Mouse (Mus musculus): ENCODE measurements around the gene St3gal3. TPM values are rescaled to one million over a fixed set of nuclear protein-coding genes. Genes with fewer than 3 reads are reported as not detected.

The St3gal3 gene
- total RNA-seq, 1 experiment from 2014 or later = 6.8 TPM

GRCm38 (mm10) chr4:118042671-118043320, 91.9 kb downstream of the St3gal3 start:
- ATAC-seq (replicated peaks in 1 of 2; ENCODE audit: insufficient read depth in 1 of 2, low FRiP score in 2 of 2, low TSS enrichment in 1 of 2, low read depth in 1 of 2, poor library complexity in 2 of 2, severe bottlenecking in 2 of 2) = no peak

GRCm38 (mm10) chr4:118041145-118041544, 93.6 kb downstream of the St3gal3 start:
- ATAC-seq (replicated peaks in 1 of 2; ENCODE audit: insufficient read depth in 1 of 2, low FRiP score in 2 of 2, low TSS enrichment in 1 of 2, low read depth in 1 of 2, poor library complexity in 2 of 2, severe bottlenecking in 2 of 2) = no peak

GRCm38 (mm10) chr4:118040650-118041049, 94.1 kb downstream of the St3gal3 start:
- no peak for ATAC-seq (replicated peaks in 1 of 2; ENCODE audit: insufficient read depth in 1 of 2, low FRiP score in 2 of 2, low TSS enrichment in 1 of 2, low read depth in 1 of 2, poor library complexity in 2 of 2, severe bottlenecking in 2 of 2)

- no peak for ATAC-seq (replicated peaks in 1 of 2; ENCODE audit: insufficient read depth in 1 of 2, low FRiP score in 2 of 2, low TSS enrichment in 1 of 2, low read depth in 1 of 2, poor library complexity in 2 of 2, severe bottlenecking in 2 of 2)
These were observed 94.8 kb downstream of the St3gal3 start for GRCm38 (mm10) chr4:118039964-118040363.

GRCm38 (mm10) chr4:118038023-118038422, 96.7 kb downstream of the St3gal3 start:
- no peak for ATAC-seq (replicated peaks in 1 of 2; ENCODE audit: insufficient read depth in 1 of 2, low FRiP score in 2 of 2, low TSS enrichment in 1 of 2, low read depth in 1 of 2, poor library complexity in 2 of 2, severe bottlenecking in 2 of 2)

GRCm38 (mm10) chr4:118037406-118037805, 97.3 kb downstream of the St3gal3 start:
- ATAC-seq (replicated peaks in 1 of 2; ENCODE audit: insufficient read depth in 1 of 2, low FRiP score in 2 of 2, low TSS enrichment in 1 of 2, low read depth in 1 of 2, poor library complexity in 2 of 2, severe bottlenecking in 2 of 2) = no peak

- ATAC-seq (replicated peaks in 1 of 2; ENCODE audit: insufficient read depth in 1 of 2, low FRiP score in 2 of 2, low TSS enrichment in 1 of 2, low read depth in 1 of 2, poor library complexity in 2 of 2, severe bottlenecking in 2 of 2) = no peak
These were observed 98.2 kb downstream of the St3gal3 start for GRCm38 (mm10) chr4:118036531-118036930.

GRCm38 (mm10) chr4:118035090-118035489, 99.6 kb downstream of the St3gal3 start:
- ATAC-seq (replicated peaks in 1 of 2; ENCODE audit: insufficient read depth in 1 of 2, low FRiP score in 2 of 2, low TSS enrichment in 1 of 2, low read depth in 1 of 2, poor library complexity in 2 of 2, severe bottlenecking in 2 of 2) = no peak

- ATAC-seq (replicated peaks in 1 of 2; ENCODE audit: insufficient read depth in 1 of 2, low FRiP score in 2 of 2, low TSS enrichment in 1 of 2, low read depth in 1 of 2, poor library complexity in 2 of 2, severe bottlenecking in 2 of 2) = no peak
These were observed 101.7 kb downstream of the St3gal3 start for GRCm38 (mm10) chr4:118033026-118033425.

GRCm38 (mm10) chr4:118031776-118032170, 102.9 kb downstream of the St3gal3 start:
- ATAC-seq (replicated peaks in 1 of 2; ENCODE audit: insufficient read depth in 1 of 2, low FRiP score in 2 of 2, low TSS enrichment in 1 of 2, low read depth in 1 of 2, poor library complexity in 2 of 2, severe bottlenecking in 2 of 2) = no peak

GRCm38 (mm10) chr4:118031132-118031775, 103.5 kb downstream of the St3gal3 start:
- ATAC-seq (replicated peaks in 1 of 2; ENCODE audit: insufficient read depth in 1 of 2, low FRiP score in 2 of 2, low TSS enrichment in 1 of 2, low read depth in 1 of 2, poor library complexity in 2 of 2, severe bottlenecking in 2 of 2) = no peak

GRCm38 (mm10) chr4:118030330-118030729, 104.4 kb downstream of the St3gal3 start:
- ATAC-seq (replicated peaks in 1 of 2; ENCODE audit: insufficient read depth in 1 of 2, low FRiP score in 2 of 2, low TSS enrichment in 1 of 2, low read depth in 1 of 2, poor library complexity in 2 of 2, severe bottlenecking in 2 of 2) = no peak

- ATAC-seq (replicated peaks in 1 of 2; ENCODE audit: insufficient read depth in 1 of 2, low FRiP score in 2 of 2, low TSS enrichment in 1 of 2, low read depth in 1 of 2, poor library complexity in 2 of 2, severe bottlenecking in 2 of 2) = no peak
These were observed 104.8 kb downstream of the St3gal3 start for GRCm38 (mm10) chr4:118029892-118030291.

GRCm38 (mm10) chr4:118028994-118029393, 105.7 kb downstream of the St3gal3 start:
- no peak for ATAC-seq (replicated peaks in 1 of 2; ENCODE audit: insufficient read depth in 1 of 2, low FRiP score in 2 of 2, low TSS enrichment in 1 of 2, low read depth in 1 of 2, poor library complexity in 2 of 2, severe bottlenecking in 2 of 2)

GRCm38 (mm10) chr4:118025931-118026330, 108.8 kb downstream of the St3gal3 start:
- no peak for ATAC-seq (replicated peaks in 1 of 2; ENCODE audit: insufficient read depth in 1 of 2, low FRiP score in 2 of 2, low TSS enrichment in 1 of 2, low read depth in 1 of 2, poor library complexity in 2 of 2, severe bottlenecking in 2 of 2)

- ATAC-seq (replicated peaks in 1 of 2; ENCODE audit: insufficient read depth in 1 of 2, low FRiP score in 2 of 2, low TSS enrichment in 1 of 2, low read depth in 1 of 2, poor library complexity in 2 of 2, severe bottlenecking in 2 of 2) = no peak
These were observed 109.3 kb downstream of the St3gal3 start for GRCm38 (mm10) chr4:118025381-118025780.

- ATAC-seq (replicated peaks in 1 of 2; ENCODE audit: insufficient read depth in 1 of 2, low FRiP score in 2 of 2, low TSS enrichment in 1 of 2, low read depth in 1 of 2, poor library complexity in 2 of 2, severe bottlenecking in 2 of 2) = no peak
These were observed 111.9 kb downstream of the St3gal3 start for GRCm38 (mm10) chr4:118022811-118023210.

GRCm38 (mm10) chr4:118022406-118022805, 112.3 kb downstream of the St3gal3 start:
- ATAC-seq (replicated peaks in 1 of 2; ENCODE audit: insufficient read depth in 1 of 2, low FRiP score in 2 of 2, low TSS enrichment in 1 of 2, low read depth in 1 of 2, poor library complexity in 2 of 2, severe bottlenecking in 2 of 2) = no peak

- ATAC-seq (replicated peaks in 1 of 2; ENCODE audit: insufficient read depth in 1 of 2, low FRiP score in 2 of 2, low TSS enrichment in 1 of 2, low read depth in 1 of 2, poor library complexity in 2 of 2, severe bottlenecking in 2 of 2) = no peak
These were observed 115.1 kb downstream of the St3gal3 start for GRCm38 (mm10) chr4:118019640-118020039.
